Mouse (Mus musculus): ENCODE measurements around the gene Il6st.
A peak's percentile ranks its signal among the peaks of the same experiment; 100 is the strongest.

Gene Il6st

GRCm38 (mm10) chr13:112483015-112483414 is 19.1 kb downstream of the Il6st start:
- DNase-seq, result no peak

DNA sequence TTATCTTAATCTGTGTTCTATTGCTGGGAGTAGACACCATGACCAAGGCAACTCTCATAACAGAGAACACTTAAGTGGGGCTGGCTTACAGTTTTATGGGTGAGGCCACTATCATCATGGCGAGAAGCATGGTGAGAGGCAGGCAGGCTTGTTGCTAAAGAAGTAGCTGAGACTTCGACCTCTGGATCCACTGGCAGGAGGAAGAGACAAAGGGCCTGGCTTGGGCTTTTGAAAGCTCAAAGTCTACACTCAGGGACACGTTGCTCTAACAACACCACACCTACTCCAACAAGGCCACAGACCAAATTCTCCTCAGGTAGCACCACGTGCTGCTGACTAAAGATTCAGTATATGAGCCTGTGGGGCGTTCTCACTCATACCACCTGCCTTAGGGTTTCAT is 22.4 kb downstream of the Il6st start:
- no peak for DNase-seq

DNA sequence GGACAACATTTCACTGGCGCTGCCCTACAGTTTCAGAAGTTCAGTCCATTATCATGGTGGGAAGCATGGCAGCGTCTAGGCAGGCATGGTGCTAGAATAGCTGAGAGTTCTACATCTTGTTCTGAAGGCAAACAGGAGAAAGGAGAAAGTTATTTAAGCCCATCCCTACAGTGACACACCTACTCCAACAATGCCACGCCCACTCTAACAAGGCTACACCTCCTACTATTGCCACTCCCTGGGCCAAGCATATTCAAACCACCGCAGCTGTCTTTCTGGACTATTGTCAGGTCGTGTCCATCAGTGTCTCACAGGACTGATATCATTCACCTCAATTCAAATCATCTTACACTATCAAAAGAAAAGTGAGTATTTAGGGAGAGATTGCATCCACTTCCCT is 22.8 kb downstream of the Il6st start:
- DNase-seq, result no peak

DNA sequence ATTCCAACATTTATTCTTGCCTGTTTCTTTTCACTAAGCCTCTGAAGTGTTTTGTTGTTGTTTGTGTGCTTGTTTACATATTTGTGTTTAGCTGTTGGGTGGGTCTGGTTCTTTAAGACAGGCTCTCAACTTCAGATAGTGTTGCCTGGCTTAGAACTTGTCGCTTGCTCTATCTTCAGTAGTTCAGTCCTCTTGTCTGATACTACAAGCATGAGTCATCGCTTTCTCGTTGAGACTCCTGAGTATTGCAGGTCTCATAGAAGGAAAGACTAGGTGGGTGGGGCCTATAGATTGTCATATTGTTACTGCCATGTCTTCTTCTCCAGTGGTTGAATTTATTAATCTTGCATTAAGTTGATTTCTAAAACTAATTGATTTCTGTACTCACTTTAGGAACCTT is 26.2 kb downstream of the Il6st start:
- no peak for DNase-seq

DNA sequence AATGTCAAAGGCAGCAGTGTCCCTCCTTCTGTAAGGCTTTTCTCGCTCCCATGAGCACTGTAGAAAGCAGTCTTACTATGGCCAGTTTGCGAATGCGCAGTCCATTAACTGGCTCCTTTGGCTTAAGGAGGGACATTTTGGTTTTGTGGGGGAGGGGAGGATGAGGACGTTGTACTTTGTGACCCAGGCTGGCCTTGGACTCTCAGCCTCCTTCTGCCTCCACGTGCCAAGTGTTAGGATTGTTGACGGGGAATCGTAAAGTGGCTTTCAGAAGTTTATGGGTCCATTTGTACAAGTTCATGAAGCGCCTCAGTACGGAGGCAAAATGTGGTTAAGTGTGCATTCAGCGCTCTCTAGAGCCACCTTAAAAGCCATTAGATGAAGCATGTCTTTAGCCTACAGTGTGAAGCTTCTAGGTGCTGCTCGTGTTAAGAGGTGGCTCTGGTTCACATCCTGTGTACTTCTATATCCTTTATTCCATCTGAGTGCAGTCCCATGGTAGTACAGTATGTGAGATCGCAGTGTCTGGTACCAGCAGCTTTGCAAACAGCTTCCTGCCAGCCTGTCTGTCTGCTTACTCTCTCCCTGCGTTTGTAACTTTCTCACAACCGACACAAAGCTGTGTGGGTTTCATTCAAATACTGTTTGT is 27.9 kb downstream of the Il6st start:
- DNase-seq, result no peak

- DNase-seq, result no peak
These were observed 28.4 kb downstream of the Il6st start for GRCm38 (mm10) chr13:112492285-112492678.

- no peak for DNase-seq
These were observed 30.7 kb downstream of the Il6st start for GRCm38 (mm10) chr13:112494590-112494989.

- no peak for DNase-seq
These were observed 36.2 kb downstream of the Il6st start for GRCm38 (mm10) chr13:112500027-112500426.

DNA sequence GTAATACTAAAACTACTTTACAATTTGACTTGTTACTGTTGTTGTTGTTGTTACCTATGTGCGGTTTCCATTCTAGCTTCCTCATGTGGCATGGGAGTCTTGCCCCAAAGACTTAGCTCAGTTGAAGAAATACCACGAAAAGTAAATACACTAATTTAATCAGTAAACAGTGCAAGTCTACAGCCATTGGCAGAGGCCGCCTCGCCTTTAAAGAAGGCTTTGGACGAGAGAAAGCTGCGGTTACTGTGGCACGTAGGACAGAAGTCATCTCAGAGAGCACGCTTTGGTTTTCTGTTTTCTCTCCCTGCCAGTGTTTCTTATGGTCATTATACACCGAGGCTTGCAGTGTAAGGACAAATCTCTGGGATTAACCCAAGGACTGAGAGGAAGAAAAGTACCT is 36.6 kb downstream of the Il6st start:
- DNase-seq, result peak; percentile 24

- DNase-seq, result no peak
These were observed 40.0 kb downstream of the Il6st start for GRCm38 (mm10) chr13:112503846-112504245.

DNA sequence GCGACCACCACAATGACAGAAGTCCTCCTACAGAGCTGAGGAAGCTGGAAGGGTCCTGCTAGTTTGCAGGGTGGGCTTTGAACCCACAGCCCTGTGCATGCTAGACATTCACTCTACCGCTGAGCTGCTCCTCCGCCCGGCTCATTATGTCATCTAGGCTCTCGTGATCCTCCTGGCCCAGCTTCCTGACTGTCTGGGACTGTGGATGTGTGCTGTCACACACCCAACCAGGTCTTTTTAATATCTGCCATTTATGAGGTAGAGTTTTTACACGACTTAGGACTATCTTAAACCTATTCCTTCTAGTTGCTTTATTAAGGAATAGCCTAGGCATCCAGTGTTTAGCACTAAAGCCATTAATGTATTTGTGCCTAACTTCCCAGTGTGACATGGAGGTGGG is 41.6 kb downstream of the Il6st start:
- no peak for DNase-seq

DNA sequence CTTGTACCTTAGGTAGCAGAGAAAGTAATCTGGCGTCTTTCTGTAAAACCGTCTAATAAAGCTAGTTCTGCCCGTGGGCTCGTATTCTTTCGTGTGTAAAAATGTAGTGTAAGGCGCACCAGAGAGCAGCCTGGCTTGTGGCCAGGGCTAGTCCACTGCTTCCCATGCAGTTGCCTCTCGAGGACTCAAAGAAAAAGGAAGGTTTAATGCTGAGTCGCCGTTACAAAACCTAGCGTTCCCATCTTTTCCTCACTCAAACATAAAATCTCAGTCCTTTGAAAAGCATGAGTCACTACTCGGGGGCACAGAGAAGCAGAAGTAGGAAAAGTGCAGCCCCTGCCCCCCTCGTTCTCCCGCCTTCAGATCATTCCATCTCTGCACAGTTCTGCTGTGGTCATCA is 42.9 kb downstream of the Il6st start:
- DNase-seq, result no peak

GRCm38 (mm10) chr13:112507691-112508090 is 43.8 kb downstream of the Il6st start:
- DNase-seq, result no peak

GRCm38 (mm10) chr13:112508487-112508886 is 44.6 kb downstream of the Il6st start:
- no peak for DNase-seq

GRCm38 (mm10) chr13:112509465-112509864 is 45.6 kb downstream of the Il6st start:
- peak; percentile 80 for DNase-seq

DNA sequence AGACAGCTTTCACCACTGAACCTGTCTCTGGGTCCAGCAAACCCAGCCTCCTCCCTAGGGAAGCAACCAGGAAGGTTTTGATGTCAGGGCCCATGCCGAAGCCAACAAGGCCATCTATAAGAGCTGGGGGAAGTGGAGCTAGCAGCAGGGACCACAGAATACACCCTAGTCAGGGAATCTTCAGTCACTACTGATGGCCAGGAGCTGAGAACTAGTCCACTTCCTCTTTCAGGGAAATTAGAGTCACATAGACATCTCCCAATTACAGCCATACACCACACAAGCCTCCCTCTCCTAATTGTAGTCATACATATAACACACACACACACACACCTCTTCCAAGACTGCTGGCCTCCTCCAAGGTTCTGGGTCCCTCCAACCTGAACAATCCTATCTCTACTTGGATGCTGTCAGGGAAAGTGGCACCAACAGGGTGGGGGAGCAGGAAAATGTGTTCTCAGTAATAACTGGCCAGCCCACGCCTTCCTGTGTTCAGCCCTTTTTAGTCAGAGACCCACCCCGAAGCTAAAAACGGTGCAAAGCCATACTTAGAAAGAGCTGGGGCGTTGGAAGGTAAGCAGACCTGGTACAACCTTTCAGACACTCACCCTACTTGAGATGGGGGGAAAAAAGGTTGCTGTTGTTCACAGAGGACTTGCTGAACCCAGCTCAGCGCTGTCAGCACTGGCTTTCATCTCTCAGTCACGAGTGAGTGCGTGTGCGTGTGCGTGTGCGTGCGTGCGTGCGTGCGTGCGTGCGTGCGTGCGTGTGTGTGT is 46.8 kb downstream of the Il6st start:
- peak; percentile 14 for DNase-seq

- peak; percentile 45 for DNase-seq
These were observed 47.4 kb downstream of the Il6st start for GRCm38 (mm10) chr13:112511261-112511660.

GRCm38 (mm10) chr13:112511810-112512209 is 47.9 kb downstream of the Il6st start:
- DNase-seq, result no peak

- DNase-seq, result no peak
These were observed 49.0 kb downstream of the Il6st start for GRCm38 (mm10) chr13:112512824-112513223.

DNA sequence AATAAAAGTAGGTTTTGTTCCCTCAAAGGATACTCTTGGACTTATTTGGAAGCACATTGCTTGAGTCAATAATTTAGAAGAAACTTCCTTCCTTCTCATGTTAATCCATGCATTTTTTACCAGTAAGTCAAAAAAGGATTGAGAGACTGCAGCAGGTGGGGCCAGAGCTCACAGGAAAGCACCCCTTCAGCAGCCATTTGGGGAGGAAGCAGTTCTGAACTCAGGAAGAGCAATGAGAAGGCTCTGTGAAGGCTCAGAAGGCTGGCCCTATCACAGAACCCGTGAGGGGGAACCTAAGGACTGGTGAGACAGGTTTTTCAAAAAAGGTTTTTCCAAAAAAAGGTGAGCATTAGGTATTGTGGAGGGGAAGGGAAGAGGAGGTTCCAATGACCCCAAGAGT is 50.7 kb downstream of the Il6st start:
- DNase-seq, result no peak

GRCm38 (mm10) chr13:112522261-112522660 is 58.4 kb downstream of the Il6st start:
- no peak for DNase-seq

- no peak for DNase-seq
These were observed 59.0 kb downstream of the Il6st start for GRCm38 (mm10) chr13:112522896-112523295.

DNA sequence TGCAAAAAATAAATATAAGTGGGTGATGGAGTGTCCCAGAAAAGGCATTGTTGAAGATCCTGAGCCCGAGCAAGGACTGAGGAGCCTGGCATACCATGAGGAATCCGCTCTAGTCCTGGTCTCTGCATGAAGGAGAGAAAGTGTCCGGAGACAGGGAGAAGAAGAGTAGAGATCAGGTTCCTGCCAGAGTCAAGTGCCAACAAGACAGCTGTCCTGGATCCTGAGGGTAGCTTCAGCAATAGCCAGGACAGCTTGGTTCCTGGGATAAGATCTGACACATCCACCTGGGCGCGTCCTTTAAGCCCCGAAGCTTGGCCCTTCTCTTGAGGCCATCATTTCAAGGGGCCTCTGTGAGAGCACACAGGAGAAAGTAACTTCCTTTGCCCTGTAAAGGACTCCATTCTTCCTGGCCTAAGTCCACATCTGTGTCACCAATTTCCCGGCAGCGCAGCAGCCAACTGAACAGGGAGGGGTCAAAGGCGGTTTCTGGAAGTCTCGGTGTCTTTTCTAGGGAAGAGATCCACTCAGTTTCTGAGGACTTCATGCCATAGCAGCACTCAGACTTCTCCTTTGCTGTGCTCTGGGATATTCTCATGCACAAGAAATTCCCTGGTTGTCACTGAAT is 59.6 kb downstream of the Il6st start:
- no peak for DNase-seq

GRCm38 (mm10) chr13:112527186-112527585 is 63.3 kb downstream of the Il6st start:
- DNase-seq, result no peak
